Mouse (Mus musculus) gastrocnemius, postnatal 36 days (tissue): ENCODE measurements at regions not wholly inside any gene's neighbourhood (a gene's known extent, or its start where the extent isn't known, plus 50 kb on each side); places are given as distances from the start of the nearest gene placed in this dataset.
A peak's percentile ranks its signal among the peaks of the same experiment; 100 is the strongest.

Experiments used
- DNase-seq, 2 experiments: peaks; one replicate each; pipeline ENCODE4 v3.0.0; 2022
- intact Hi-C: fragments of 180-260 bp; cut with DNase I; formaldehyde crosslinking; loops from one replicate; pipeline ENCODE4 v1.15.1; 2025

DNA sequence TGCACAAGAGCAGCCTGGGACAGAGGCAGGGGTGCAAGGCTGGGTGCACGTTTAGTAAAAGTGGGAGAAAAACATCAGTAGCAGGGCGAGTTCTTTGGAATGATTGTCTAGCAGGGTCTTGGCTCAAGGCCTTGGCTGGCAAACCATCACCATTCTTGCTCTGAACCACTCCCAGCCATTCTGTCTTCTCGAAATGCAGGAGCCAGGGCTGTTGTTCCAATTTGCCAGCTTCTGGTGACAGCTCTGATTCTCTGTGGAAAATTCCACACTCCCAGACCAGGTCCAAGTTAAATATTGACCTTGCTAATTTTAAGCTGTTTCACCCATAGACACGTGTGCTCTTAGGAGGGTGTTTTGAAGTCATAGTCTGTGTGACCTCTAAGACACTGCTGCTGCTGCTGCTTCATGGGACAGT, 441.2 kb downstream of the Fgf9 start:
- DNase-seq, result no peak
- intact Hi-C loops, result no loop called here

DNA sequence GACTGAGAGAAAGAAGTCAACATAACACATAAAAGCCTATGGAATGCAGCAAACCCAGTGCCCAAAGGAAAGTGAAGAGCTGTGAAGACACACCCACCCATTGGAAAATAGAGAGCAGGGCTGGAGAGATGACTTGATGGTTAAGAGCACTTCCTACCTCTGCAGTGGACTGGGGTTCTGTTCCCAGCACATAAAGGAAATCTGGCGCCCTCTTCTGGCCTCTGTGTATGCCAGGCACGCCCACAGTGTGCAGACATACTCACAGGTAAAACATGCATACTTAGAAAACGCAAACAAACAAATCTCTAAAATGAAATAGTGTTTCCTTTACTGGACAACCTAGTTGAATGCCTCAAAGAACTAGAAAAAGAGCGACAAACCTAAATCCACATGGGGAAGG, 440.4 kb downstream of the Fgf9 start:
- DNase-seq, result no peak
- intact Hi-C loops, result no loop called here

DNA sequence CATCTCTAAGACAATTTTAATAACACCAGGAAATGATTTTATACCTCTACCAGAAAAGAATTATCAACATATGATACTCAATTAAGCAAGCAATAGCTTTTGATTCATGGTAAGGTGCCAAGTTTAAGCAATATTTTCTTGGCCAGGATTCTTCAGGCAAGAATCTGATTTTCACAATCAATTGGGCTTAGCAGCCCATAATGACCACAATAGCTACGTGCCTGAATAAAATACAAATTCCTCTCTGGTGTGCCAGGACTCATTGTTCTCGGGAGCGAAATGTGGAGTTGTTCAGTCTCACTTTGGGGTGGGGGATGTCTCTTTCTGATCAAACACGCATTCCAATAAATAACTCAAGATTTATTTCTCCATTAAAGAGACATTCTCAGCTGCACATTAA, 438.8 kb downstream of the Fgf9 start:
- intact Hi-C loops, result no loop called here
- DNase-seq, result no peak

DNA sequence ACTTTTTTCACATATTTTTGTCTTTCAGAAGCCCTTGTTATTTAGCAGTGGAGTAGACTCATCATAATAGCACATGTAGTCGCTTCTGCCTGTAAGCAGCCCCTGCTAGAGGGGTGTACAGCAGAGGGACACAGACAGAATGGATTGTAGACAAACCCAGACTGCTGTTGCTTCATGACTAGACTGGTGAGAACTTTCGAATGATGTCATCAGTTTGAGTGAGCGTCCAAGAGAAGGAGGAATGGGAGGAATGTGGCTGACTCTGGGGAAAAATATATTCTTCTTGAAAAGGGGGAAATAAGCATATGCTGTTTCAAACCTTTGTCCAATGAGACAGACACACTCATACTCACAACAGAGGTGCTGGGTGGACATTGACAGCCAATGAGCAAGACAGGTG, 436.1 kb downstream of the Fgf9 start:
- no peak for DNase-seq

DNA sequence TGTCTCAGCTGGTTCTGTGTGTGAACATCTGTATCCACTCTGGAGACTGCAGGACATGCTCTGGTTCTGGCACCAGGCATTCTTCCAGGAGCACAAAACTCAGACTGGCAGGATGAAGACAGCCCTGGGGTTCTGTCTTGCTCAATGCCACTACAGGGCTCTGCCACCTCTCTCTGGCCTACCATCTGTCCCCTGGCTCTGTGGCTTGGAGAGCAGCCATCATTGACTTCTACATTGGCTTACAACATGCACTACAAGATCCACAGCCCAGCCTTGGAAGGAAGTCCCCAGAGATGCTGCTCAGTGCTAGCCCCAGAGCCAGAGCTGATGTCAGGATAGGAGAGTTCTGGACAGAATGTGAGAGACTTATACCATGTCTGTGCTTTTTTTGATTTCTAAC, 435.5 kb downstream of the Fgf9 start:
- intact Hi-C loops, result no loop called here
- peak in 1 of 2 experiments; percentile 27 for DNase-seq

More for the DNA sequence above, 436.1 kb downstream of the Fgf9 start:
- intact Hi-C loops, result no loop called here

DNA sequence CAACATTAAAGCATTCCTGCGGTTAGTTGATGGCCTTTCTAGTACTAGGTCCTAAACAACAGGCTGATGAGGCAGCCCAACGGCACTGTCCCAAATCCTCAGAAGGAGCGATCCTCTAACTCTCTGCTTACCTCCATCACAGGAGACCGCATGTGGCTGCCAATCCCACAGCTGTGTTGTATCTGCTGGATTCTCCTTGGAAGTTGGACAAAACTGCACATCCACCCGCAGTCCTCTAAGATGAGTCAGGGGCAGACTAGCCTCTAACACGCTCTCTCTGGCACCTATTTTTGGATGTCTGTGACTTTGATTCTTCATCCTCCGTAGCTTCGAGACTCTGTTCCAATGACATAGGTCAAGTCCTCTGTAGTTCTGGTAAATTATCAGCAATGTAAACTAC, 432.5 kb downstream of the Fgf9 start:
- intact Hi-C loops, result no loop called here
- no peak for DNase-seq

DNA sequence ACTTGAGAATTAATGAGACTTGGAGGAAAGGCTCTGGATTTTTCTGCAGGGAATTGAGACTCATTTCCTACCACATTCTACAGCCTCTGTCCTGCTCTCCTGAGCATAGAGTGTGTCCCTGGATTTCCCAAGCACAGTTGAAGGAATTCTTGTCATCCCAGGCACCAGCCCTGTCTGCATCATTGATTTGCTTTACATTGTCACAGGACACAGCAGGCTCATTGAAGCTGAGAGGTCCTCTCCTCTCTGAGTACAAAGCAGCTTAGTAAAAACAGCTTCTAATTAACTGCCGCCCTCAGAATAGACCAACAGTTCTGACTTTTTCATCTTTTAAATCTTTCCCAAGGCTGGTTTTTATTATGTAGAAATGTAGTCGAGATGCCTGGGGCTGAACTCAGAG, 429.7 kb downstream of the Fgf9 start:
- no peak for DNase-seq
- intact Hi-C loops, result loop anchor here (2.0 kb wide), 1 partner anchor 19 kb away; no protein-coding TSS in a partner anchor

DNA sequence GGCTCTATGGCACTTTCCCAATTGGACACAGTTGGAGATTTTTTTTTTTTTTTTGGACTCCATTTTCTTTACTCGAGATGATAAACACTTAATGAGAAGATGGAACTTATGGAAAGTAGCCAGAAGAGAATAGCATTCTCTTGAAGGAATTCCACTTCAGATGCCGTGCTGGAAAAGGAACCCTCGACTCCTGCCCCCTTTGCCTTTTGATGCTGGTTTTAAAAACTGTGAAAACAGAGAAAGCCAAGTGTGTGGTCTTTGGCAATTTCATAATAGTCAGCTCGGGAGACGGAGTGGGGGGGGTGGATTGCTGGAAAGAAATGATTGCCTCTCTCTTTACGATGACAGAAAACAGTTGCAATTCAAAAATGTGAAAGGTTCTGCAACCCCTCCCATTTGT, 429.2 kb downstream of the Fgf9 start:
- DNase-seq, result no peak
- intact Hi-C loops, result no loop called here

DNA sequence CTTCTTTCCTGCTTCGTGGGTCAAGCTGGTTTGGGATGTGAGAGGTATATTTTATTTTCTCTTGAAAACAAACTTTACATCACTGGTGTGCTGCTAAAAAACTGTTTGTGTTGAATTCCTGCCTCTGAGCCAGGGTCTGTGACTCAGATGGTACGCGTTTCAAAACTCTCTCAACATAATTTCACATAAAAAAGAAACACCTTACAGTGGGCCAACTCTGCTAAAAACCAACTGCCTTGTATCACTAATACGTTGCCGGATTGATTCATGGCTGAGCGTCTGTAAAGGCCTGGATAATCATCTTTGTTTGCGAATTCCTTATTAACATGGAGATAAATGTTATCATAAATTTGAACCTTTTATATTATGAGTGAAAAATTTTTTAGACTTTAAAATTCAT, 428.7 kb downstream of the Fgf9 start:
- intact Hi-C loops, result no loop called here
- DNase-seq, result no peak

DNA sequence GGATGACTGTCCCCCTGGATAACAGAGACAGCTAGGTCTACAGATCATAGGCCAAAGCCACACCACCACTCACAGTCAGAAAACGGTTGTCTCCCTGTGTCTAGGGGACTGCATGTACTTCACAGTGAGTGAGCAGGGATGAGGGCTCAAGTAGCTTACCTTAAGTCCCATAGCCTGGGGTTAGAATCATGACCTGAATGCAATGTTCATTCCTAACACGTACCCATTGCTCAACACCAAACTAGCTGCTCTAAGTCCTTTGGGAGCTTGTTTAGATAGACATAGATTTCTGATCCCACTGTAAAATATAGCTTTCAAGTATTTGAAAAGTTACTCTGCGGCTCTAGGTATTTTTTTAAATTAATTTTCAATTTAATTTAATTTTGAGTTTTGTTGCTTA, 426.6 kb downstream of the Fgf9 start:
- intact Hi-C loops, result no loop called here
- no peak for DNase-seq

DNA sequence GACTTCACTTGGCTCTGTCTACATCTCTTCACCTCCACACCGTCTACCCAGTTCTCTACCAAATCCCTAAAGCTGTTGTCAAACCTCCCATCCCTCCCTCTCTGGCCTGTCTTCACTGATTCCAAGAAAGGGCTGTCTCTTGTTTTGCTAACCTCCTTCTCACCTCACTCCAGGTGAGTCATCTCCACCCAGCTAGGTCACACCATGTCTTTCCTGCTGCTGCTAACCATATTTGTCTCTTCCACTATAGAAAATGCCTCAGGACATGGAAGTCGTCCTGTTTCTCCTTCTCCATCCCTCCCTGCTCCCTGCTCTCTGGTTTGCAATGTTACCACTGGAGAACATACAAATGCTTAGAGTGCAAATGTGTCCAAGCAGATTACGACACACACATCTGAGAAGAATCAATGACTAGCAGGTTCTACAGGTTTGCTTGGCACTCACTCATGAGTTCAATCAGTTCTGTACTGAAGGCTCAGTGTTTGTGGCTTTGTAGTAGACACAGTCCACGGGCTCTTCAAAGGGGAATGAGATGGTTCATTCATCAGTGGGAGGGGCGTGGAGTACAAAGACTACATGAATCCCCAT, 424.1 kb downstream of the Fgf9 start:
- no peak for DNase-seq
- intact Hi-C loops, result no loop called here

DNA sequence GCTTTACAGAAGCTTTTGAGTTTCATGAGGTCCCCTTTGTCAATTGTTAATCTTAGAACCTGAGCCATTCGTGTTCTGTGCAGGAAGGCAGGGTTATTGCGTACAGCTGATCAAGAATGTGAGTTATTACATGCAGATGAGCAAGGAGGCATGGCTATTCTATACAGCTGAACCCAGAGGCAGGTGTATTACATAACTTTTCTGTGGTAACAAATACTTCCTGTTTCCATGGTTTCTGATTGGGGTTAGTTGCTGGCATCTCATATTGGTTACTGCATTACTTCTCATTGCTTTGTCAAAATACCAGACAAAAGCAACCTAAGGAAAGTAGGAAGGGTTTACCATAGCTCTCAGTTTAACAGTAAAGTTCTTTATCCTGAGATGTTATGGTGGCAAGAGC, 421.8 kb downstream of the Fgf9 start:
- intact Hi-C loops, result no loop called here
- no peak for DNase-seq

DNA sequence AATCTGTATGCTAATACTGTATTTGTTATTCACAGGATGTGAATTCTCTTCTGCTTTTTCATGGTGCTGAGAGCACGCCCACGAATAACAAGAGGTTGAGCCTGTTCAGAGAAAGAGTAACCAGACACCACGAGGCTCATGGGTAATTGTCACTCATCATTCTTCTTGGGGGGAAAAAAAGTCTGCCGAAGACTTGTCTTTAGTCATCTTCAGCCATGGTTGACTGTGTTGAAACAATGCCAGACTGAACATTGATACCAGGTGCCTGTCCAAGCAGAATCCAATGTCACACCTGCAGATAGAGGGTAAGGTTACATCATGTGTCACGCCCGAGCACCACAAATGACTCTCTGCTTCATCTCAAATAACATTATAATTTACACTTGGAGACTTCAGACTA, 418.5 kb downstream of the Fgf9 start:
- intact Hi-C loops, result no loop called here
- DNase-seq, result no peak

DNA sequence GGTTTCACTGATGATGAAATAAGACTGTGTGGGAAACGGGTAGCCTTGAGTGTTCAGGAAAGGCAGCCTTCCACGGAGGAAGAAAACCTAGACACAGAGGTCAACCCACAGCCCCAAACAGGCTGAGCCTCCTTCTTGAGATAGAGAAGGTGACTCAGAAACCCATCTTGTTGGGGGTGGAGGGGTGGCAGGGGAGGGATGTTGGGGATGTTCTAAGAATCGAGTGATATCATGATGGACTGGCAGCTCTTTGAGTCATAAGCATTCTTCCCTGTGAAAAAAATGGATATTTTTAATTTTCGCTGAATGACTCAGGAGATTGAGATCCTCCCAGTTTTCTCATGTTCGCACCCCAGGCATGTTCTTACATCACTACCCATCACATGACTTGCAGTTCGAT, 417.5 kb downstream of the Fgf9 start:
- intact Hi-C loops, result no loop called here
- no peak for DNase-seq

DNA sequence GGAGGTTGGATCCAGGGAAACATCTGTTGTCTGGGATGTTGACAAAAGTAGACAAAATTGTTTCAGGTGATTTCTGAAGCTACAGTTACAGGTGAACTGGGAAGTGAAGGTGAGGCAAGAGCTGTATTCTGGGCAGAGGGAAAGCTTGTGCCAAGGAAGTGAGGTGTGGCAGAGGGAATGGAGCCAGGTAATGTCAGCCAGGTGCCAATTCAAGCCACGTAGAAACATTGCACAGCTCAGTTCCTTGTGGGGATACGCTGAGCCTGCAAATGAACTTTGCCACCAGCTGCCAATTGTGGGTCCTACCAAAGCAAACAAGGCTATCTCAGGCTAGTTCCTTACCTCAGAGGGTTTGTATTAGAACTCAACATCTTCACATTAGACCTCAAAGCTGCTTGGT, 410.1 kb downstream of the Fgf9 start:
- intact Hi-C loops, result loop anchor here (2.0 kb wide), 1 partner anchor 20 kb away; no protein-coding TSS in a partner anchor

DNA sequence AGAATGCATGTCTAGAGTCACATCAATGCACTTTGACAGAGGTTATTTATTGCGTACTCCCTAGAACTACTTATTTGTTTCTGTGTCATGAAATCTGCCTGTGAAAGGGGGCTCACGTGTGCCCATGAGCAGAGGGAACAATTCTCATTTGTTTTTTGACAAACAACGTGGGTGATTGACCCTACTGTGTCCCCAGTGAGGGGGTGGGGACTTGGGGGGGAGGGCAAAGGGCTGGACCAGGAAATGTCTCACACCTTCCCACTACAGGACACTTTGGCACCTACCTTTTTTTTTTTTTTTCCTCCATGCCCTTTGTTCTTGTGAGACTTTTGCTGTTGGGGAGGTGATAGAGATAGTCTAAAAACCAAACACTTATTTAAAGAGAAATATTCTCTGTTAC, 400.3 kb downstream of the Fgf9 start:
- DNase-seq, result no peak
- intact Hi-C loops, result no loop called here

More for the DNA sequence above, 410.1 kb downstream of the Fgf9 start:
- no peak for DNase-seq

DNA sequence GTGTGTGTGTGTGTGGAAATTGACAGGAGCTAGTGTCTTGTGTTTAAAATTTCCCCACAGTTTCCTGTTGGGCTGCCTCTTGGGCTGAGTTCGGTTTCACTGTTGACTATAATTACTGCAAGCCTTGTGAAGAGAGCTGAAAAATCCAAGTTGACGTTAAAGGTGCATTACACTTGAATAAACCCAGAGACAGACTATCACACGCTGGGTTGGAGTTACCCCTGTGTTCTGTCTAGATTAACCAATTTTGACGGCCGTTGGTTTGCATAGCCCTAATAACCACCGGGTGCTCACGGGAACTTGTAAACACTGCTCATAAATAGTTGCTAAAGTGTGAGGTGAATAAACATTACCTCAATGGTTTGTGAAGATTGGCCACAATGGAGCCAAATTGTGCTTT, 398.1 kb downstream of the Fgf9 start:
- intact Hi-C loops, result no loop called here
- DNase-seq, result no peak

DNA sequence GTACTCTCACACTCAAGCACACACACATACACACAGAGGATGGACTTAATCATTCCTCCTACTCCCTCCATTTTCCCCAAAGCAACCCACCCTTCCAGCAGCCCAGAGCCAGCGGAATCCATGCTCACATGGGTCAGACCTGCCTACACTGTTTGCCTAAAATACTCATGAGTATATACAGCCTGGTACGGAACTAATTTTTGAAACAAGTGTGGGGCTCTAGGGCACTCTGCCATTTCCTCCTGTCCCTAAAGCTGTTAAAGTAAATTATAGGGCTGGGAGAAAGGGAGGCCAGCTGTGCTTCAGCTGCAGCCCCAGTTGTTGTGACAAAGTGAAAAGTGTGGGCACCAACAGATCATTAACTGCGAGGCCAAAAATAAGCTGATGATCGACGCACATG, 397.5 kb downstream of the Fgf9 start:
- intact Hi-C loops, result no loop called here

DNA sequence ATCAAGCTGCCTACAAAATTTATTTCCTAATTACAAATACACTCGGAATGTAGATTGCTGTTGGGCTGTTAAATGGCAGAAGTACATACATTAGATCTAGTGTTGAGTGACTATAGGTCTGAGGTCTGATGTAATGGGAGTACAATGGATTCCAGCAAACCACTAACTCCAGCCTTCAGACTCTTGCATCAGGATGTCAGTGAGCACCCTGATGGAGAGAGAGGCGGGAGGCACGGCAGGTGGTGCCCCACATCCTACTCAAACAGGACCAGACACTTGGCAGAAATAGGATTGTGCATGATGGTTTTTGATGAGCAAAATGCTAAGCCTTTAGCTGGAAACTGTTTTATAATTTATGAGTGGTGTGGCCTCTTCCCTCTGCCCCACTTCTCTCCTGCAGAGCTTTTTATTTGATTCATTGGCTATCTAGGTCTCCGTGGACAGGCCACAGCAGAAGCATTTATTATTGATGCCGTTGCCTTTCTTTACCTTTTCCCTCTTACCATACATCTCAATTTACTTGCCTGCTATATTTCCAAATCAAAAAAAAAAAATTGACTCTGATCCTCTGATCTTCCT, 376.5 kb downstream of the Fgf9 start:
- intact Hi-C loops, result no loop called here
- DNase-seq, result no peak

More for the DNA sequence above, 397.5 kb downstream of the Fgf9 start:
- DNase-seq, result no peak

DNA sequence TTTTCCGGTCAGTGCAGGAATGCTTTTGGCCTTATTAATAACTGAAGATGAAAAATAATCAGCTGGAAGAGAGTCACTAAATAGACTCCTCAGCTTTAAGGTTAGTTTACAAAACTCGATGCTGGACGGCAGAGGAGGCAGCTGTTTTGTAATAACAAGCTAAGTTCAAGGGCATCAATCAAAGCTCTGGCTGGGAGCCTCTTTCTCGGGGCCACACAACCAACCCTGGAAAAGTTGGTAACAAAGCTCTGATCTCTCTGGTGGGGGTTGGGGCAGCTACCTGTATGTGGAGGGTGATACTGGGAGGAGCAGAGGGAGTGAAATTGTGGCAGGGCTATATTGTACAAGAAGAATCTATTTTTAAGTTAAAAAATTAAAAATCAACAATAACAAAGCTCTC, 374.1 kb downstream of the Fgf9 start:
- DNase-seq, result no peak
- intact Hi-C loops, result no loop called here

DNA sequence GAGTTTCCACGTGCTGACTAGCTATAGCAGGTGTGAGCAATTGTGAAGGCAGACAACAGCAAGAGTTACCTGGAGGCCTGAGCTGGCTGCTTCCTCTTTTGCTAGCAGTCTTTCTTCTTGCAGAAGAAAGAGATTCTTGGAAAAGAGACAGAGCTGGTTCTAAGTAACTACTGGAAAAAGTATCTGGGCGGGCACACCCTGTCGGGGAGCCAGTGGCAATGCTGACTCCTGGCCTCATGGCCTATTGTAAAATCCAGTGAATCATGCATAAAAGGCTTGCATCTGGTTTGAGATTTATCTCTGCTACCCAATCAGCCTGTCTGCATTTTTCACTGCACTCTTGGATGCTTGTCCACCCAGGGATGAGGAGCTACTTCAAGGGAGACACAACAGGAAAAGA, 372.2 kb downstream of the Fgf9 start:
- intact Hi-C loops, result no loop called here
- DNase-seq, result no peak

DNA sequence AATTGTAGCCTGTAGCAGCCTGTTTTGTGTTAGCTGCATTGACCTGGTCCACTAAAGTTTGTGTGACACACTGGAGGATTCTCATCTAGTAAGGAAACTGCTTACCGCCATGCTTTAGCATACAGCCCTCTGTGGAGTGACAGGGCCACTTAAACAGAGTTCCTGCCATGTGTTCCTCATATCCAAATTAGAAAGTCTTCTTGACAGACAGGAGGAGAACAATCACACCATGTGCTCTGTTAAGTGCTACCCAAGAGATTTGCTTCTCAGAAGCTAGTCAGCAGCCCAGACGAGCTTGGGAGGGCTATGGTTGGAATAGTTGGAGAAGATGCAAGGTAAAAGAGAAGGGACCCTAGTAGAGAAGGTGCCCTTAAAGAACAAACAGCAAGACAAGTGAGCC, 369.6 kb downstream of the Fgf9 start:
- intact Hi-C loops, result no loop called here
- no peak for DNase-seq

DNA sequence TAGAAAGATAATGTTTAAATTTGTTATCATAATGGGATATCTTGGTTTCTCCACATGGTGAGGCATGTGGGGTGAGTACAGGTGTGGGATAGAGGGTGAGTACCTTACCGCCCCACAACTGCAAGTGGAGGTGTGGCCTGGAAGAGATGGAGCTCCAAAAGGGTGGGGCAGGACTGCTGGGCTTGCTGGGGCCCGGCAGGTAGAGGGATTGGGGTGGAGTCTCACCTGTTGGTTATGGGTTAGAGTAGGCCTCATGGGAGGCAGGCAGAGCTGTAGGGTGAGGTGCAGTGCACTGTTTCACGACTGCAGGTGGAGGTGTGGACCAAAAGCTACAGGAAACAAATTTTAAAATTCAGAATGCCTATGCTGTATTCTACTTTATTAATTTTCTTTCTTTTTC, 365.7 kb downstream of the Fgf9 start:
- no peak for DNase-seq
- intact Hi-C loops, result no loop called here
